Mouse (Mus musculus) frontal cortex, adult (tissue): Measurements from ENCODE around the gene Mad1l1.
A peak's percentile ranks its signal among the peaks of the same experiment; 100 is the strongest.

Experiments
- ATAC-seq: cut with Nextera tagmentation; 2 replicates; pipeline ENCODE4 v1.9.2; 2017; ENCODE audit warnings: mild to moderate bottlenecking, moderate library complexity, mixed read lengths; ENCODE audit not compliant: low TSS enrichment

Gene Mad1l1

DNA sequence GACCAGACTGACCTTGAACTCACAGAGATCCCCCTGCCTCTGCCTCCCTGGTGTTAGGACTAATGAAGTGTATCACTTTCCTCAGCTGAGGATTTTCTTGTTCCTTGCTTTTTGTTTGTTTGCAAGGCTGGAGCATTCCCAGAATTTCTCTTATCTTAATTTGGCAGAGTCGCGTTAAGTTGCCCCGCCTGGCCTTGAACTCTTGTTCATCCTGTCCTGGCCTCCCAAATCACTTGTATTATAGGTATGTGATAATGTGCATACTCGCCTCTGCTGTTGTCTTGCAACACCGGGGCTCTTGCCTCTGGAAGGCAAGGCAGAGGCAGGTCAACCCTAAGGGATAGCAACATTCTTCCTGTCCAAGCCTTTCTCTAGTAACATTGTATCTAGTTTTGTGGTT is 2.7 kb upstream of the Mad1l1 start:
- no peak for ATAC-seq

DNA sequence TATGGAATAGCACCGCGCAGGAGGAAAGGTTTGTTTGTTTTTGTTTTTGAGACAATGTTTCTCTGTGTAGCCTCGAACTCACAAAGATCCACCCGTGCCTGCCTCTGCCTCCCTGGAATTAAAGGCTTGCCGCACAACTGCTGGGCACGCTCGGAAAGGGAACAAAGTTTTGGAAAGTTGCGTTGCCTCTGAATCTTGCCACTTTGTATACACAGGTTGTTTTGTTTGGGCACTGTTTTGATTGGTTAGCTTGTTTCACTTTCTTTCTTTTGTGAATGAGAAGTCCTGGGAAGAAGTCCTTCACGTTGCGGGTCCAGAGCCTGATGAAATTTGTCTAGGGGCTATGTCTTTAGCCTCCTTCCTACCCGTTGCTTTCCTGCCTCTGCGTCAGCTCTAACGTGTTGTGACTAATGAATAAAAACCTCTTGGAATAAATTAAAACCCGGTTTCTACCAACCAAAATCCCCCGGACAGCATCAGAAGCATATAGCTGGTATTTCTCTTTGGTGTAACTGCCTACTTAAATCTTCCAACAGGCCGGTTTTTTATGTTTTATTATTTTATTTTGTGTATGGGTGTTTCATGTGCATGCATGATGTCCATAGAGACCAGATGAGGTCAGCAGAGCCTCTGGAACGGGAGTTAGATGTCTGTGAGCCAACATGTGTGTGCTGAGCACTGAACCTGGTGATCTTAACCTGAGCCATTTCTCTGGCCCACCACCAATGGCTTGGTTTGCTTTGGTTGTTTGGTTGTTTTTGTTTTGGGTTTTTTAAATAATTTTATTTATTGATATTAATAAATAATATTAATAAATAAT is 614 bp upstream of the Mad1l1 start:
- ATAC-seq: no peak

DNA sequence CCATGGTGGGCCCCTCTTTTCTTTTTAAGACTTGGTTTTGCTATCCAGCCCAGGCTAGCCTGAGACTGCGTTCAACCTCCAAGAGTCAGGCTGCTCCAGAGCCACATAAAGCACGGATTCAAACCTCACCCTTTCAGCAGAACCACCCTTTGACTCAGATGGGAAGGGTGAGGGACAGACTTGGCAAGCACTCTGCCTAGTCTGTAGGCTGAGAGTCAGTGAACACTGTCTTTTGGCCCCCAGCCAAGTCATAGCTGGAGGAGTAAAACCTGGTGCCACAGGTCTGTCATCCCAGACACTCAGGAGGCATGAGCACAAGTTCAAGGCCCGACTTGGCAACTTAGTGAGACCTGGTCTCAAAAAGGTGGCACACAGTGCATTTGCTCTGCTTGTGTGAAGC is 4.6 kb downstream of the Mad1l1 start:
- no peak for ATAC-seq

DNA sequence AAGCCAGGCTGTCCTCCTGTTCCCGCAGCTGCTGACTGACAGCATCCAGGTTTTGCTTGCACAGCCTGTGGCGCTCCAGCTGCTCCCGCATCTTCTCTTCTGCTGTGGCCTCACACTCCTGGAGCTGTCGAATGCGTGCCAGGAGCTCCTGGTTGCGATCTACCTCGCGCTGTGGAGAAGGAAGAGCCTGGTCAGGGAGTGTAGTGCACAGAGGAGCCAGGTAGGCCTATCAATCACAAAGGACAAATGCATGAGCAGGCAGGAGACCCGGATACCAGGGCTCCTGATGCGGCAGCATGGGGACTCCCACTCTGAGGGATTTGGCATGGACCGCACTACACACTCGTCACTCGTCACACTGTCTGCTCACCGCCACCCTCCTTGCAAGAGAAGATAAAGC is 13.8 kb downstream of the Mad1l1 start:
- ATAC-seq: peak; percentile 34; the same call in 1 of the 2 replicates

GRCm38 (mm10) chr5:140306016-140306415 is 15.3 kb downstream of the Mad1l1 start:
- ATAC-seq: no peak

DNA sequence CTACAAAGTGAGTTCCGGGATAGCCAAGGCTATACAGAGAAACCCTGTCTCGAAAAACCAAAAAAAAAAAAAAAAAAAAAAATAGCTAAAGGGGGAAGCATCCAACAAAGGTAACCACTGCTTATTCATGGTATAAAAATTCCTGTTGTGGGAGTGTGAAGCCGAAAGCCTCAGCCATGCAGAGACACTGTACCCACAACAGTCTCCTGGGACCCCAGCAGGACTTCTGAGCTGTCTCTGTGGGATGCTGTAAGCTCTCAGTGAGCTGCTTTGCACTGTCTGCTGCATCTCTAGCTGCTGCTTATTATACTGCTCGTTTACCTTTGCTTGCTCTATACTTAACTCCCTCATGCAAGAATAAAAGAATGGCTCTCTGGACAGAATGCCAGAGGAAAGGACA is 23.1 kb downstream of the Mad1l1 start:
- ATAC-seq: no peak

DNA sequence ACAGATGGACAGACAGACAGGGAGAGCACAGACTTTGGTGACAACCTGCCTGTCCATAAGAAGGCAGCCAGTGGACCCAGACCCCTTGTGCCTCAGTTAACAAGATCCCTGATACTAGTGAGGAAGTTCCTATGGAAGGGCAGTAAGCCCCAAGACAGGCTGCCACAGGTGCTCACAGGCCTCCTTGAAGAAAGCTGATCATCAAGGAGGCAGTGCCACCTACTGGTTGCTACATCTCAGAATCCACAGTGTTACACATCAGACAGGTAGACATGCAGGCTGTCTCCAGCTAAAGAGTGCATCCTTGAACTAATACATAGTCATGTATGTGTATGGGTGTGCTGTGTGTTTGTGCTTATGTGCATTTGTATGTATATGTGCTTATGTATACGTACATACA is 29.2 kb downstream of the Mad1l1 start:
- ATAC-seq: peak; percentile 76; the same call in 1 of the 2 replicates

DNA sequence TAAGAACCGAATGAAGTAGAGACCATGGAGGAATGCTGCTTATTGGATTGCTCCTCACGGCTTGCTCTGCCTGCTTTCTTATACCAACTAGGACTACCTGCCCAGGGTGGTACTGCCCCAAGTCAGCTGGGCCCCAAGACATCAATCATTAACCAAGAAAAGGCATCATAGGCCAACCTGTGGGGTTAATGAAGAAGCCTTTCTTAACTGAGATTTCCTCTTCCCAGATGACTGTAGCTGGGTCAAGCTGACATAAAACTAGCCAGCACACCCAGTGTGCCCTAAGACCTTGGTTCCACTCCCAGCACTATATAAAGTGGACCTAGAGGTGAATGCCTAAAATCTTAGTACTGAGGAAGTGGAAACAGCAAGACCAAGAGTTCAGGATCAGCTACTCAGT is 32.2 kb downstream of the Mad1l1 start:
- no peak for ATAC-seq

DNA sequence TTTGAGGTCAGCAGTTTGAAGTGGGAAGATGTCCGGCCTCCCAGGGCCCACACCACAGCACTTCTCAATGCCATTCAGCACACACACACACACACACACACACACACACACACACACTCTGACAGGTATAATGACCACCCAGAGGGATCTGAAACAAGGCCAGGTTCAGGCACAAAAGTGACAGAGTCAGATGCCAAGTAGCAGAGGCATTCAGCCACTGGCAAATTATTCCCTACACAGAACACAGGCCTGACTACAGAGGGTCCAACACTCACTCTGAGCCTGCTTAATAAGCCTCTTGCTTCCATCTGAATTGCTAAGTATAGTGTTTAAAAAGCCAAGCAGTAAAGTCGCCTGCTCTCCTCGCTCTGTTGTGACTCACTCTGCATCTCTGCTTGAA is 33.1 kb downstream of the Mad1l1 start:
- ATAC-seq: no peak

GRCm38 (mm10) chr5:140284761-140285160 is 36.6 kb downstream of the Mad1l1 start:
- peak; percentile 83; the same call in 1 of the 2 replicates for ATAC-seq

- ATAC-seq: no peak
Measured at GRCm38 (mm10) chr5:140284011-140284410, 37.3 kb downstream of the Mad1l1 start.

GRCm38 (mm10) chr5:140282900-140283299 is 38.5 kb downstream of the Mad1l1 start:
- no peak for ATAC-seq

GRCm38 (mm10) chr5:140282376-140282775 is 39.0 kb downstream of the Mad1l1 start:
- no peak for ATAC-seq

DNA sequence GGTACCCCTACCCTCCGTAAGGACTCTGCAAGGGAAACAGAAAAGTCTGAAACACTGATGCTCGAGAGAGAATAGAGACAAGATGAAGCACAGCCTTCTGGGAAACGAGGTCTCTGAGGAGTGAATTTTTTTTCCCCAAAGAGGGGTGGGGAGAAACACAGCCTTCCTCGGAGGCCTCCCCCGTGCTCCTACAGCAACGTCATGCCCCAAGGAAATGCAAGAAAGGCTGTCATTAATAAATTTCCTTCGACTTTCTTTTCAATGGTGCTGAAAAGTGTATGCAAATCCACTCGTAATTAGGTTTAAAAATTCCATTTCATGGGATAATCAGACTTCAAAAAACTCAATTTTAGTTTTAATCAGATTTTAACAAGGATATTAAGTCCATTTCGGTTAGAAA is 41.1 kb downstream of the Mad1l1 start:
- ATAC-seq: no peak

DNA sequence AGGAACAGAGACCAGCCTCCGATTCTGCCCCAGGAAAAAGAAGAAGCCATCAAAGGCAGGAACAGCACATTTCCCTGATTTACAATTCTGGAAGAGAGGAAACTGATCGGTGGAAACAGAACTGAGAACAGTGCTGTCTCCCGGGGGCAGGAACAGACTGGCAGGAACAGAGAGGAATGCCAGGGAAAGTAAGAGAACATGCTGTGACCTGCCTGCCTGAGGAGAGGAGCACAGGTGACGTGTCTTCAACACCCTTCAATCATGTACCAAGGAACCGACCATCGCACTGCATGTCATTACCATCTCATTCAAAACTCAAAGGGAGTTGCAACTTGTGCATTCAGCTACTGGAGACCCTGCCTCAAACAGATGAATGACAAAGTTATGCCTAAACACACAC is 44.6 kb downstream of the Mad1l1 start:
- ATAC-seq: peak; percentile 13; the same call in 1 of the 2 replicates

DNA sequence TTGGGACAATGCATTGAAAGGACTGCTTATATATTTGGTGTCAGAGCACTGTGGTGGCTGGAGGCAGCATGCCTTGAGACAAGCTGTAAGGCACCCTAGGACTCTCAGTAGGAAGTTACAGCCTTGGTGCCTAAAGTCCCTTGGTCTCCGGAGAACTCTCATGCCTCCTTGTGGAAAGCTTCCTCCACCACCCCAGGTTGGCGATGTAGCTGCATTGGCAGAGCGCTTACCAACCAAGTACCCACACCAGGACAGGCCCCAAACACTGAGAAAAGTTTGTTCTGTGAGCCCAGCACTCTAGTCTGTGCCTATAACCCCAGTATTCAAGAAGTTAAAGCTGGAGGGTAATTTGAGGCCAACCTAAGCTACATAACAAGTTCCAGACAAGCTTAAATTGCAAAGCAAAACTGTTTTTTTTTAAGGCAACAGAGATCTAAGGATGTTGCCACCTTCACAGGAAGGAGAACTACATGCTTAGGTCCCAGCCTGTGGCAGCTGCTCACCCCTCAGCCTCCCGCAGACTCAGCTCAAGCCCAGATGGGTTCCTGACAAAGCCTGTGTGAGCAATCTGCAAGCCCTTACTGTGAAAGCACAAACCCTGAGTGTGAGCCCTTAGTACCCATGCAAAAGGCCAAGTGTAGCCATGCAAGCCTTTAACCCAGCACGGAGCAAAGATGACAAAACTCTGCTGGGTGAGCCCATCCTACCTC is 50.2 kb downstream of the Mad1l1 start:
- no peak for ATAC-seq

- no peak for ATAC-seq
Measured at GRCm38 (mm10) chr5:140268396-140268795, 53.0 kb downstream of the Mad1l1 start.

DNA sequence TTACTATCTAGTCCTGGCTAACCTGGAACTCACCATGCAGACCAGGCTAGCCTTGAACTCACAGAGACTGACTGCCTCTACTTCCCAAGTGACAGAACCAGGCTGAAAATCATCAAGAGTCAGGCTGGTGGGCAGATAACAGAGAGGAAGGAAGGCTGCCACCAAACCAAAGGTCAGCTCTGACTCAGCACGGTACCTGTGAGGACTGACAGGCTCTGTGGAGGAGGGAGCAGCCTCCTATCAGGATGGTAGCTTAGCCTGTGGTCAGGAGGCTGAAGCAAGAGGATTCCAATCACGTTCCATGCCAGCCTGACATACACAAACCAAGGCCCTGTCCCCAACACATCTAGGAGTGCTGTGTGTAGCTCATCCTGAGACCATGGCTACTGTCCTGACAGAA is 54.3 kb downstream of the Mad1l1 start:
- ATAC-seq: no peak

- ATAC-seq: no peak
Measured at GRCm38 (mm10) chr5:140264825-140265575, 56.4 kb downstream of the Mad1l1 start.

DNA sequence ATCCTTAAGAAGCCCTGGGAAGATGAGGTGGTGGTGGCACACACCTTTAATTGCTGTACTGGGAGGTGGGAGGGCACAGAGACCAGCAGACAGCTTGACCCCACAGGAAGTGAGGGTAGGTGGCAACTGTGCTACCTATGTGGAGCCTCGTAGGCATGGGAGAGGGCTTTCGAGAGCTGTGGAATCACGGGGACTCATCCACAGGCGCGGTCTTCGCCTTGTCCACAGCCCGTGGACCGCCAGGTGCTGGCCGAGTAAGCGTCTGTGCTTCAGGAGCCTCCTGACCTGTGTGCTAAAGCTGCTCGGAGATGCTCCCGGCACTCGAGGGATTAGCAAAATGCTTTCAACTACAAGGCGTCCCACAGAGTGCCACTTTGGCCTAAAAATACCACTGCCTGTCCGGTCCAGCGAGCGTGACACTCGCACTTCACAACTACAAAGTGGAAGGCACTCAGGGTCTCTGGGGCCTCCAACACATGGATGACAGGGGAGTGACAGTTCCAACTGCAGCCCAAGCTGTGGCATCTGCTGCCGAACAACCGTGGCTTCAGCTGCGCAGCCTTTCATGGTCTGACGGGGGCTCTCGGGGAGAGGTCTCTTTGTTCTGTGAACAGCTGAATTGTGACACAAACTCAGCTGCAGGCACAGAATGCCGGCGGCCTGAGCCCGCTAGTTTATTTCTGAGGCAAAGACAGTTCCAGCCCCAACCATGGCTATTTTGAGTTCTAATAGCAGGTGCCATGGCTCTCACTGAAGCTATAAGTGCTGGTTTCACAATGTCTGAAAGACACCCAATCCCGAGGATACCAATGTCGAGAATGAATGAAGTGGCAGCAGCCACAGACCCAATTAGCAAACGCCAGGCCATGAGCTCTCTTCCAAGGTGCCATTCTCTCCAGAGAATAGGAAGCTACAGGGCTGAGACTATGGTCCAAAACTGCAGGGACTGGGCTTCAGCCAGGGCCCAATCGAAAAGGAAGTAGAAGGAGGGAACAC is 57.3 kb downstream of the Mad1l1 start:
- ATAC-seq: peak; percentile 73

- no peak for ATAC-seq
Measured at GRCm38 (mm10) chr5:140262401-140262800, 59.0 kb downstream of the Mad1l1 start.
